Mouse (Mus musculus) lung, adult 18-20 months (tissue): ENCODE data around the gene Vav2.

Experiments
- DNase-seq, 2 experiments: peaks; one replicate each; pipeline ENCODE4 v3.0.0; 2022; ENCODE audit warnings: mixed read lengths in 2 of 2

The Vav2 gene

GRCm38 (mm10) chr2:27361786-27362185 lies 65.0 kb downstream of the Vav2 start:
- no peak for DNase-seq

- DNase-seq, result no peak
Observed at GRCm38 (mm10) chr2:27358461-27358860, 68.4 kb downstream of the Vav2 start.

GRCm38 (mm10) chr2:27355684-27356083 lies 71.1 kb downstream of the Vav2 start:
- no peak for DNase-seq

GRCm38 (mm10) chr2:27354610-27355211 lies 72.1 kb downstream of the Vav2 start:
- peak in 1 of 2 experiments; percentile 18 for DNase-seq

GRCm38 (mm10) chr2:27352720-27353119 lies 74.1 kb downstream of the Vav2 start:
- no peak for DNase-seq

- DNase-seq, result no peak
Observed at GRCm38 (mm10) chr2:27350371-27350770, 76.5 kb downstream of the Vav2 start.

- no peak for DNase-seq
Observed at GRCm38 (mm10) chr2:27343984-27344453, 82.8 kb downstream of the Vav2 start.

GRCm38 (mm10) chr2:27340682-27341081 lies 86.2 kb downstream of the Vav2 start:
- no peak for DNase-seq

GRCm38 (mm10) chr2:27339051-27339450 lies 87.8 kb downstream of the Vav2 start:
- no peak for DNase-seq

GRCm38 (mm10) chr2:27337261-27337660 lies 89.6 kb downstream of the Vav2 start:
- no peak for DNase-seq

GRCm38 (mm10) chr2:27336600-27336999 lies 90.2 kb downstream of the Vav2 start:
- DNase-seq, result no peak

GRCm38 (mm10) chr2:27334816-27335215 lies 92.0 kb downstream of the Vav2 start:
- DNase-seq, result no peak

GRCm38 (mm10) chr2:27331560-27331959 lies 95.3 kb downstream of the Vav2 start:
- no peak for DNase-seq

- DNase-seq, result no peak
Observed at GRCm38 (mm10) chr2:27330446-27330845, 96.4 kb downstream of the Vav2 start.

- DNase-seq, result no peak
Observed at GRCm38 (mm10) chr2:27329386-27330060, 97.3 kb downstream of the Vav2 start.

- peak; percentile 58 to 61 for DNase-seq
Observed at GRCm38 (mm10) chr2:27328613-27329041, 98.2 kb downstream of the Vav2 start.

GRCm38 (mm10) chr2:27327886-27328285 lies 98.9 kb downstream of the Vav2 start:
- peak in 1 of 2 experiments; percentile 33 for DNase-seq

- DNase-seq, result peak; percentile 65 to 68
Observed at GRCm38 (mm10) chr2:27327076-27327475, 99.8 kb downstream of the Vav2 start.

- DNase-seq, result no peak
Observed at GRCm38 (mm10) chr2:27326357-27326756, 100.5 kb downstream of the Vav2 start.

GRCm38 (mm10) chr2:27324690-27325089 lies 102.1 kb downstream of the Vav2 start:
- DNase-seq, result peak; percentile 30 to 53

- no peak for DNase-seq
Observed at GRCm38 (mm10) chr2:27321431-27321875, 105.4 kb downstream of the Vav2 start.

- no peak for DNase-seq
Observed at GRCm38 (mm10) chr2:27320820-27321219, 106.0 kb downstream of the Vav2 start.

GRCm38 (mm10) chr2:27318606-27319005 lies 108.2 kb downstream of the Vav2 start:
- DNase-seq, result no peak

- no peak for DNase-seq
Observed at GRCm38 (mm10) chr2:27318197-27318596, 108.6 kb downstream of the Vav2 start.
